Mouse (Mus musculus): Measurements from ENCODE around the gene Rbm14.
"Not testable (repeated sequence)": the region's sequence is repeated elsewhere in the genome, so short reads cannot be mapped to it uniquely, and the experiment has no call there.

Rbm14 gene

DNA sequence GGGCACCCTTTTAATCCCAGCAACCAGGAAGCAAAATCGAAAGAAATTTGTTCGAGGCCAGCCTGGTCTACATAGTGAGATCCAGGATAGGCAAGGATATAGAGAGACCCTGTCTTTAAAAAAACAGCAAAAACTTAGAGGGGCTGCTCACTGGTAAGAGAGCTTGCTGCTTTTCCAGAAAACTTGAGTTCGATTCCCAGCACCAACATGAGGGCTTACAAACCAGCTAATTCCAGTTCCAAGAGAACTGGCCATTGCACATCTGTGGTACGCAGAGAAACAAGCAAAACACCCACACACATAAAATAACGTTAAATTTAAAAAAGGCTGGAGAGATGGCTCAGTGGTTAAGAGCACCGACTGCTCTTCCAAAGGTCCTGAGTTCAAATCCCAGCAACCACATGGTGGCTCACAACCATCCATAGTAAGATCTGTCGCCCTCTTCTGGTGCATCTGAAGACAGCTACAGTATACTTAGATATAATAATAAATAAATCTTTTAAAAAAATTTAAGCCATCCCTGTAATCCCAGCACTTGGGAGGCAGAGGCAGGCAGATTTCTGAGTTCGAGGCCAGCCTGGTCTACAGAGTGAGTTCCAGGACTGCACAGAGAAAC, 1.0 kb upstream of the Rbm14 start:
- not testable (repeated sequence) for DNase-seq (ENCODE audit: low spot score)

DNA sequence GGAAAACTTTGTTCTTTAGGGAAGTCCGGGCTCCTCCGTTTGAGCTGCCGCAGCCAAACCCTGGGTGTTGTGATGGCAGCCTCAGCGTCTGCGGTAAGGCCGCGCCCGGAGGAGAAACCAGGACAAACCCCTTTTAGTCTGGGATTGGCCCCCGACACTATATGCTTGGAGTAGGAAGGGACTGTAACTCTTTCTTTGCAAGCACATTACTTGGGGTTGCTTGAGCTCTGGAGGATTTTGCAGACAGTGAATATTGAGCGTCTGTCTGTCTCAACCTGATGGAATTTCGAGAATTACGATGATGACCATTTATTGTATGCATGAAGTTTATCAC, 442 bp upstream of the Rbm14 start:
- DNase-seq (ENCODE audit: low spot score), result no peak

DNA sequence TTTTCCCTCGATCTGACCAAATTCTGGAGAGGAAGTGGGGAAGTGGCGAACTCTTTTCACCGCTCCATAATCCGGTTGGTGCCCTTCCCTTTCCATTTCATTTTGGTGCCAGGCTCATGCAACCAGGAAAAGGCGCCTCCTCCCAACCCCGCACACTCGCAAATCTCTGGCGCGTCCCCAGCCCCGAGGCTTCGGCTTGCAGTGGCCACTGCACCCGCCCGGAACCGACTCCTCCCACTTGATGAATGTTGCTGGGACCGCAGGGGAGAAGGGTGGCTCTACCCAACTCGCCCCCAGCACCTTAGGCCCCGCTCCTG, 730 bp downstream of the Rbm14 start:
- DNase-seq (ENCODE audit: low spot score), result no peak

DNA sequence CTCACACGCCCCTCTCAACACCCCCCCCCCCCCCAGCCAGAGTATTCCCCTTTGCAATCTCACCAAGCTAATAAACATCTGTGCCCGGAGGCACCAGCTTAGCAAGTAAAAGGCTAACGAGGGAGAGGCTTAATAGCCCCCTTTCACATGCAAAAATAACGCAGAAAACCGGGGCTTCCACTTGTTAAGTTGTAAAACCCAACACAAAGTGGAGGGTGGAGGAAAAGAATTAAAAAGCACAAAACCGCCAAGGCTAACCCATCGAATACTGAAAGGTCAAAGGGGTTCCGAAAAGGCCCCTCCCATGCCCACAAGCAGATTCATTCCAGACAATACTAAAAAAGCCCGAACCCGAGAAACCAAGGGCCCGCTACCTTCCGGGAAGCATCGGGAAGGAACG, 1.1 kb downstream of the Rbm14 start:
- no peak for DNase-seq (ENCODE audit: low spot score)

DNA sequence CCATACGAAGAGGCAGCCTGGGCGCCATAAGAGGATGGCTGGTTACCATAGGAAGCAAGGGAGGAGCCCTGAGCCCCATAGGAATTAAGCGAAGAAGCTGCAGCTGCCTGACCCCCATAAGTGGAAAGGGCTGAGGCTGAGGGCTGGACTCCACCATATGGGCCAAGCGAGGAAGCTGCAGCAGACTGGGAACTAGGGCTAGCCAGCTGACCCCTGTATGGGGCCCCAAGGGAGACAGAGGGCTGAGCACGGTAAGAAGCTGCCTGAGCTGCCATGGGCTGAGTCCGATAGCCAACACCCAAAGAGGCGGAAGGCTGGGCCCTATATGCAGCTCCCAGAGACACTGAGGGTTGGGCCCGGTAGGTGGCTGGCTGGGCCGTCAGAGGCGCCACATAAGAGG, 8.2 kb downstream of the Rbm14 start:
- DNase-seq (ENCODE audit: low spot score), result no peak

DNA sequence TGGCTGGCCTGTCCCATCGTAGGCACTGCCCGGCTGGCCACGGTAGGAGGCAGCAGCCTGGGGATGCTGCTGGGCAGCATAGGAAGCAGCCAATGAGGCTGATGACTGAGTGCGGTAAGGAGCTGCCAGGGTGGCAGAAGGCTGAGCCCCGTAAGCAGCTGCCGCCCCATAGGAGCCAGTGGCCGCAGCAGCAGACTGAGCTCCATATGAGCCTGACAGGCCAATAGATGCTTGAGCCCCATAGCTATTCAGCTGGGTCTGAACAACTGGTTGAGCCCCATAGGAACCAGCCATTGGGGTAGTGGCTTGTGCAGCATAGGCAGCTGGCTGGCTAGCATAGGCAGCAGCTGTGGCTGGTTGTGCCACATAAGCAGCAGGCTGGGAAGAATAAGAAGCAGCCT, 8.7 kb downstream of the Rbm14 start:
- no peak for DNase-seq (ENCODE audit: low spot score)

DNA sequence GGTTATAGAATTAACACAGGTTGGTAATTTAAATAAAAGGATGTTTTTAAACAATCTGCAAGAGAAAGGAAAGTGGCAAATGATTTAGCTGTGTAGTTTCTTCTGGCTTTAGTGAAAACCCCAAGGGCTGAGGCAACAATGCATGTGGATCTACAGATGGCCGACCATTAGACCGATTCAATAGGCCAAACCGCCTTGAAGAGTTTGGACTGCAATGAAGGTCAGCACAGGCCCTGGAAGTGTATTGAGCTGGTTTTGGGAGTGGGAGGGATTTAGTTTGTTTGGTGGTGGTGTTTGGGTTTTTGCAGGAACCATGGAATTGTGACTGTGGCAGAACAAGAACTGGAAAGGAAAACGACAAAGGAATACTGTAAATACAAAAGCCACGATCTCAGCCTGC, 12.4 kb downstream of the Rbm14 start:
- no peak for DNase-seq (ENCODE audit: low spot score)

DNA sequence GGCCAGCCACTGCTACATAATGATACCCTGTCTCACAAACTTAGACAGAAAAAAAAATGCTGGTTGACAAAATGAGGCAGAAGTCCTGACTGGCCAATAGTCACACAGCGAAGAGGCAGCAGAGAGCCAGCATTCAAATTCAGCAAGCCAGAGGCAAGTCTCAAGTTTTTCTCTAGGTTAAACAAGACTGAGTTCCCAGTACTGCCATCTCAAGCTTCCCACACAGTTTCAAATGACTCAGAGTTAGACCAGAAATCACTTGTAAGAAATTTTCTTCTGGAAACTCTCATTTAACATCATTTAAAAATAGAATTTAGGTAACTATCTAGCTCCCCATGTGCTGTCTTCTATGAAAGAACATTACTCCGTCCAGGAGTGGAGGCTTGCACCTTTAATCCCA, 13.6 kb downstream of the Rbm14 start:
- no peak for DNase-seq (ENCODE audit: low spot score)

DNA sequence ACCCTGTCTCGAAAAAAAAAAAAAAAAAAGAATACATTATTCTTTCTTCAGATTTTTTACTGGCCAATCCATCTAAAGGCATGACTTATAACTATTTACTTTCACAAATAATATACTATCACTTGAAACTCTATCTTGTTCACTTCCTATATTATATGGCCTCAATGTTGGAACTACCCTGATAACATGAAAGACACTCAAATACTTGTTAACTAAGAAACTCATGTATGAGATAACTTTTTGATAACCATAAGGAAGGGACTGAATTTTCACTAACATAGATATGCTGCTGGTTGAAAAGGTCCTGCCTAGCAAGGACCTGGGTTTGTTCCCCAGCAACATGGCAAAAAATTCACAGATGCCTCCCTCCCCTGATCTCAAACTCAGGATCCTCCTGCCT, 15.5 kb downstream of the Rbm14 start:
- DNase-seq (ENCODE audit: low spot score), result no peak

DNA sequence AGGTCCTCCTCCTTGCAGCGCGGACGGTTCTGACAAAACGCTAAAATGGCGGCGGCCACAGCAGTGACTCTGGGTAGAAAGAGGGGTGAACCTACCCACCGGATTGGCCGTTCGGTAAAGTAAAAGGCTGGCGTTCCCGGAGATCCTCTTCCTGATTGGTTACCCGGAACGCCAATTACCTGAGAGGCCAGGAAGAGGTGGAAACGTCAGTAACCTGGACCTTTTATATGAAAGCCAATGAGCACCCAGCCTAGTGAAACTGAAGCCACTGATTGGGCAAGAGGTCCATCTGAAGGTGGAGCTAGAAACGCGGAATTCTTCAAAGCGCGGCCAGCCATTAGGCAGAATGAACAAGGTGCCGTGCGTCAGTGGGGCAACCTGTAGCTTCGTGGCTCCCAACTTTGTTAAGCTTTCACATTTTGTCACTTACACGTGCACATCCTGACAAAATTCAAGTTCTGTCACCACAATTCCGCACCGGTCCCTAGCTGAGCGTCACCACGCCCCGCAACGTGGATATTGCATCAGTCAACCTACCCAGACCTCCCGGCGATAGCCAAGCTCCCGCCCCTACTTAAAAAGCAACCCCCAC, 17.5 kb downstream of the Rbm14 start, which contains the start of gene Rbm4:
Gene Rbm4 (minus strand): TSS at position 71 of the 592 bp plus-strand sequence.
- DNase-seq (ENCODE audit: low spot score), result peak; percentile 98

DNA sequence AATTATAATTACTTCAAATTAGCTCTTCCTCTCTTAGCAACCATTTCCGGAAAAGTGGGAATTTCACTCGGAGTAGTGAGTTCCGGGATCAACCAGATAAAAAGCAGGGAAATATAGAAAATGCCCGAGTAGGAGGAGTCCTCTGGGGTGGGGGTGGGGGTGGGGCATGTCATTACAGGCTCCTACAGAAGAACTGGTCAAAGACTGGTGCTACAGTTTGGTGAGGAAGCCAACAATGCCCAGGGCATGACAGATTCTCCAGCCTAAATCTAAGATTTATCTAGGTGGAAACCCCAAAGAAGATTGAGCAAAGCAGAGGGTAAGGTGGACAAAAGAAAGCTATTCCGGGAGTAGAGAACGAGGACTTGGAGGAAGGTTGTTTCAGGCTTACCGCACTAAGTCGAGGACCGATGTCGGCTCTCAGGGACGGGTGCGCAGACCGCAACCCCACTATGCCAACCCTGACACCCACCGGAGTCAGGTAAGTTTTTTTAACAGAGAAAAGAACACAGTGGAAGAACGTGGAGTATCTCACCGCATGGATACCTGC, 18.1 kb downstream of the Rbm14 start:
- no peak for DNase-seq (ENCODE audit: low spot score)

DNA sequence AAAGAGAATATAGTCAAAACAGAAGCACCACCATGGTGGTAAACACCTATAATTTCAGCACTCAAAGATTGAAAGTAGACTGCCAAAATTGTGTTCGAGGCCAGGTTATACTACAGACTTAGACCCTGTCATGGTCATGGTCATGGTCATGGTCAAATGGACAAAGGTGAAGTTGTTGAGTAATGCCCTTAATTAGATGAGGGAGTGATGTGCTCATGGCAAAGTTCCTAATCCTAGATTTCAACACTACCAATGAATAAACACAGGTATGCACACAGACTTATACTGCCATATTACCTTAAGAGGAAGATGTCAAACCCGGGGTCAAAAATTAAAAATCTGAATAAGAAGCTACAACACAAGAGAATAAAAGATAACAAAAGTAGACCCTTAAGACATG, 25.1 kb downstream of the Rbm14 start:
- no peak for DNase-seq (ENCODE audit: low spot score)

DNA sequence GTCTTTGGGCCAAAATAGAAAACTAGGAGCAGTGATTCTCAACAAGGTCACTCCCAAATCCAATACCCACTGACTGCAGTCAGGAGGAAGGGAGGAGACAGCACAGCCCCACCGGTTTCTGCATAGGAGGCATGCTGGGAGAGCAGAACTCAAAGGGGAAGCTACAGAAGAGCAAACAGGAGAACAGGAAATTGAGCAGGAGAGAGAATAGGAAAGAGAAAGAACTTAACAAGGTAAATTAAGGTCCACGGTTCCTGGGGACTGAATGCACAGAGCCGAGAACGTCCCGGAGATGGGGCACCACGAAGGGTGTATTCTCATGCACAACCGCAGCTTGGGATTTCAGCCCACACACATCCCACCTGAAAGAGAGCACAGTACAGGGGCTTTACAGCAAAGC, 26.2 kb downstream of the Rbm14 start:
- DNase-seq (ENCODE audit: low spot score), result no peak

DNA sequence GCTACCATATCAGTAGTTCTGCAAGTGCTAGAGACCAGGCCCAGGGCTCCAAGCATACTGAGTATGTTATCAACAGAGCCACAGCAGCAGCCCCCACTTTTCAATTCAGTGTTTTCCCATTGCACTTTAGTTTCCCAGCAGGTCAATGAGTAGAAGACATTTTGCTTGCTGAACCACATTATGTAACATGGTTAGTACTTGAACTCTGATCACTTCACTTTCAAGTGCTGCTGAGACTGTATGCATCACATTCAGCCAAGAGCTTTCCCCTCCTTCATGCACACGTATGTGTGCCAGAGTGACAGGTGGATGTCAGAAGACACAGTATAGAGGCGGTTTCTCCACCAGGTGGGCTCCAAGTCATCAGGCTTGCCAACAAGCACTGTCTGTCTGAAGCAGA, 28.5 kb downstream of the Rbm14 start:
- DNase-seq (ENCODE audit: low spot score), result no peak

DNA sequence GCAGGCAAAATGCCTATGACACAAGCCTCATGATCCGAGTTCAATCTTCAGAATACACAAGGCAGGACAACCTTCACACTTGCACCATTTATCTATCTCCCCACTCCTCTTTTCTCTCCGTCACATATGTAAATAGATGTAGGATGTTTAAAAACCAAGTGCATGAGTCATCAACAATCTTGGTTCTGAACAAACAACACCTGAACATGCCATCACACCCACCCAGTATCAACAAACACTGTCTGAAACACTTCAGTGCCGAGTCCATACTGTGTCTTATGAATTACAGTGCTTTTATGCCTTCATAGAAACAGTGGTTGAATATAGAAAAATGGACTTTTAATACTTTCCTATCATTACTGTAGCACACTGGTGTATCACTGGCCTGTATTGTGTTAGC, 38.6 kb downstream of the Rbm14 start:
- no peak for DNase-seq (ENCODE audit: low spot score)

DNA sequence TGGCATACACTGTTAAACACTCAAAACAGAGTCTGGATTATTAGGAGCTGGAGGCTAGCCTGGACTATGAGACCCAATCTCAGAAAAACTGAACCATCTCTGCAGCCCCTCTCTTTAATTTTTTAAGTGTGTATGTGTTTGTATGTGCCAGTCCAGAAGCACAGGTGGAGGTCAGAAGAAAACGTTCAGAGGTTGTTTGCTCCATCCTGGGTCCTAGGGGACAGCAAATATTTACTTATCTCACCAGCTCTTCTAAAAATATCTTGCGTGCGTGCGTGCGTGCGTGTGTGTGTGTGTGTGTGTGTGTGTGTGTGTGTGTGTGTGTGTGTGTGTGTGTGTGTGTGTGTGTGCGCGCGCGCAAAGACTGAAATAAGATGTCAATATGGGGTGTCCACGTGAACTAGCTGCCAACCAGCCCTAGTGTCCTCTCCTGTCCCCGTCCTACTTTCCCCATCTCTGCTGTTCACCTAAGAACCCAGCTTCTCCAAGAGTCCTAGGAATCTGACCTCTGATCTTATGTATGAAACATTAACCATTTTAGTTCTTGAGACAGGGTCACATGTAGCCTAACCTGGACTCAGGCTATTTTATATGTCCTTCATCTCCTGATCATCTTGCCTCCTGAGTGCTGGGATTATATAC, 43.8 kb downstream of the Rbm14 start:
- no peak for DNase-seq (ENCODE audit: low spot score)

DNA sequence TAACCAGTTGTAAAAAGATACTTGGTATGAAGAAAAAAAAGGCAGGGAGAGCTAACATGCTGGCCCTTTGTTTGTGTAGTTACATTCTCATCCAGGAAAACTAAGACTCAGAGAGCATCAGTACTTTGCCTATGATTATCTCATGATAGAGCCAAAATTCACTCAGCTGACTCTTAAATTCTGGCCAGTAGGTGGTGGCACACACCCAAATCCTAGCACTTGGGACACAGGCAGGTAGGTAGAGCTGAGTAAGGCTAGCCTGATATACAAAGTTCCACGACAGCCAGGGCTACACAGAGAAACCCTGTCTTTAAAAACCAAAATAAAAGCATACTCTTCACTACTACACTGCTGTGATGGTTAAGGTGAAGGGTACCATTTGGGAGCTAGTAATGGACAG, 48.6 kb downstream of the Rbm14 start:
- no peak for DNase-seq (ENCODE audit: low spot score)

DNA sequence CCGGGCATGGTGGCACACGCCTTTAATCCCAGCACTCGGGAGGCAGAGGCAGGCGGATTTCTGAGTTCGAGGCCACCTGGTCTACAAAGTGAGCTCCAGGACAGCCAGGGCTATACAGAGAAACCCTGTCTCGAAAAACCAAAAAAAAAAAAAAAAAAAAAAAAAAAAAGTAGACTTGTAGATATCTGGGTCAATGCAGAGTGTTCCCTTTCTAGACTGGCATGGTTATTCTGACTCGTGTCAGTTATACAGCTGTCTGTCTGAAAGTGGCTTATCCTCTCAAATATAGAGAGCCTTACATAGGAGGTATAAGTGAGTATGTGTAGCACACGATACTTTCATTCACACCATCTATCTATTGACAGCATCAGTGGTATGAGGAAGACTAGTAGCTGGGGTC, 50.9 kb downstream of the Rbm14 start:
- DNase-seq (ENCODE audit: low spot score), result not testable (repeated sequence)

DNA sequence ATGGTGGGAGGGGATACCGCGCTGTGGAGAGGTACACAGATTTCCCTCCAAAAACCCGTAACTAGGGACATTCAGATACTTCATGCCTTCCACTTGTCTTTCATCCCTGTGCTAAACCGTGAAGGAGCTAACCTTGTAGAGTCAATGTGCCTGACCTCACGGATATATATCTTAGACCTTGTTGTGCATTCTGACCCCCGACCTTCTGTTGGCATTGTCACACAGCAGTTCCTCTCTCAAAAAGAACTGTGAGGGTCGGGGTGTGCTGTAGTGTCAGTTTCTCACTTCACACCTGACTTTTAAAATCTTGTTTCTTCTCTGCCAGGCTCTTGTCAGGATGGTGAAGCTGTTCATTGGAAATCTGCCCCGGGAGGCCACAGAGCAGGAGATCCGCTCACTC, 54.5 kb downstream of the Rbm14 start:
- DNase-seq (ENCODE audit: low spot score), result no peak

DNA sequence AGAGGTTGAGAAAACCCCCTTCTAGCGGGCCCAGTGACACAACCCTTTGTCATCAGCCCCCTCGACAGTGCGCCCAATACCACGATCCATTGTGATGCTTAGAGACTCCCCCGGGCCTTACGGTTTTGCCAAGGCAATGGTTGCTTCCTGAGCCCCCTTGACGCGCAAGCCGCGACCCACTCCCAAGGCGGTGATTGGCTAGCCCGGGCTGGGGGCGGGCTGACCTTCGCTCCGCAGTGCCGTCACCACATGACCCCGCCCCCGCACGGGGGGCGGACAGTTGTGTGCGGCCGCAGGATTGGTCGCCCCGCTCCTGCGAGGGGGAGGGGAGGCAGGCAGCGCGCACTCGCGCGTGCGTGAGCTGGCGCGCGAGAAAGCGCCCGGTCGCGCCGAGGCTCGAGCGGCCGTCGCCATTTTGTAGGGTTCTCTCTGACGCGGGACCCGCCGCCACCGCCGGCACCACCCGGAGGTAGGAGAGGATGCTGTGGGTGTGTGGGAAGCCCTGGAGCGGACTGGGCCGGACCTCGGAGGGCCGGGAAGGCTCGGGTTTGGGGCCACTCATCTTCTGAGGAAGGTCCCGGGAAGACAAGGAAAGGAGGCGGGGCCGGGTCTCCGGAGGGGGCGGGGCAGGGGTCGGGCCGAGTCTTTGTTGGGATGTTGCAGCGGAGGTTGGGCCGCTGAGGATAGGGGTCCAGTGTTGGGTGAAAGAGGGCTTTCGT, 55.1 kb downstream of the Rbm14 start, which contains the start of gene Rbm4b:
Gene Rbm4b (plus strand): TSS at position 305 of the 719 bp plus-strand sequence.
- DNase-seq (ENCODE audit: low spot score), result peak; percentile 97

DNA sequence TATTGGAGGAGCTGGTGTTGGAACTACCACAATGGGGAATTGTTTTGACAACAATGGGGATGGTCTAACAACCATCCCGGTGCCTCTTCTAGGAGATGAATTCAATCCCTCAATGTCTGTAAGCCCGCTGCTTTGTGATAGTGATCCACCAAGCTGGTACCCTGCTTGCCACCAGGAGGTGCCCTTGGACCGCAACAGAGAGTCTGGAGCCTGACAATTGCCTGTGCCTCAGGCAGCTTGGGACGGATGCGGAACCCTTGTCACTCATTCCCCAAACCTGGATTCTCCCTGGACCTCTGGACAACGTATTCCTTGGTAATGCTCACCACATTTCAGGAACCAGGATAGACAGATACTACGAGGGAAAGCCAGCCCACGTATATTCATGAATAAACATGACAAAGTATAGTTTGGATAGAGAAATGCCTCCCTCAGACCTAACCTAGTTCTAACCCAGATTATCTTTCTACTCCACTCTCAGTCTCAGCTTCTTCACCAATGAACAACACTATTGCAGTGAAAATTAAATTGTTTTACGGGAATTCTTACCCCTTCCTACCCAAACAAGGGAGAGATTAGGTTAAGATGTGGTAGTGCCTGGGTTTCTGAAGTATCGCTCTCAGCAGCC, 55.8 kb downstream of the Rbm14 start:
- DNase-seq (ENCODE audit: low spot score), result peak; percentile 84

All from left cerebral cortex, adult 11 months (tissue).